Mouse (Mus musculus) liver, embryonic 11.5 days (tissue): ENCODE data around the gene Maml3. TPM values are rescaled to one million over a fixed set of nuclear protein-coding genes. Genes with fewer than 3 reads are reported as not detected.

ENCODE experiments used
- ATAC-seq: fragments of 200-750 bp; cut with Nextera tagmentation; replicated peaks from 2 replicates; pipeline ENCODE4 v1.8.0; 2017; ENCODE audit warnings: moderate number of reproducible peaks, mild to moderate bottlenecking, moderate TSS enrichment, moderate library complexity; ENCODE audit not compliant: low FRiP score
- DNase-seq: peaks from one replicate; pipeline ENCODE4 v3.0.0-alpha.2; 2017; ENCODE audit warnings: low spot score
- H3K27ac ChIP-seq: fragments of 300-500 bp; sonication (generic); 2 replicates; pipeline ENCODE4 v1.5.1; 2014; ENCODE audit warnings: mild to moderate bottlenecking, low read depth, low read length, control low read depth
- H3K27me3 ChIP-seq: fragments of 300-500 bp; sonication (generic); replicated peaks from 2 replicates; pipeline ENCODE4 v1.6.1; 2014; ENCODE audit warnings: low read length, mixed read lengths; ENCODE audit not compliant: control insufficient read depth, insufficient read depth
- H3K36me3 ChIP-seq: fragments of 300-500 bp; sonication (generic); 2 replicates; pipeline ENCODE4 v1.6.1; 2014; ENCODE audit warnings: mild to moderate bottlenecking, low read length, moderate library complexity, mixed read lengths; ENCODE audit not compliant: control insufficient read depth, insufficient read depth
- H3K4me1 ChIP-seq: fragments of 300-500 bp; sonication (generic); replicated peaks from 2 replicates; pipeline ENCODE4 v1.6.1; 2014; ENCODE audit warnings: low read length, mixed read lengths; ENCODE audit not compliant: control insufficient read depth, insufficient read depth
- H3K4me2 ChIP-seq: fragments of 300-500 bp; sonication (generic); 2 replicates; pipeline ENCODE4 v1.6.1; 2014; ENCODE audit warnings: mild to moderate bottlenecking, control low read depth, moderate library complexity
- H3K4me3 ChIP-seq: fragments of 300-500 bp; sonication (generic); 2 replicates; pipeline ENCODE4 v1.5.1; 2014; ENCODE audit warnings: low read depth, low read length, control low read depth
- H3K9ac ChIP-seq: fragments of 300-500 bp; sonication (generic); 2 replicates; pipeline ENCODE4 v1.6.1; 2014; ENCODE audit warnings: low read depth, low read length, control low read depth
- H3K9me3 ChIP-seq: fragments of 300-500 bp; sonication (generic); 2 replicates; pipeline ENCODE4 v1.6.1; 2016; ENCODE audit warnings: low read length, inconsistent platforms, mixed read lengths; ENCODE audit not compliant: control insufficient read depth
- WGBS: fragments of 180-500 bp; shearing (Covaris S2); extraction: QIAGEN DNeasy Blood & Tissue Kit; methylation state at CpG from one replicate; pipeline ENCODE4 v1.1.7; 2014; 5-methylcytosine and 5-hydroxymethylcytosine counted together
- polyA plus RNA-seq: library from polyadenylated mRNA; unstranded; fragments of >200 nt; fragmentation: Nextera tagmentation; extraction: Ambion mirVana; gene quantifications from 2 replicates; pipeline ENCODE4 v1.2.1, GENCODE M21; 2014

The Maml3 gene
- polyA plus RNA-seq, 1 experiment from 2014 or later = 3.1 TPM

- Histone ChIP-seq H3K4me3 (no peak overlapping the region), H3K9me3 (no peaks in the 10 kb centered on the region), H3K9ac (no peak overlapping the region), H3K27me3 (no peaks in the 10 kb centered on the region), H3K36me3 (no peaks in the 10 kb centered on the region), H3K4me2 (no peak overlapping the region), H3K27ac (no peak overlapping the region), H3K4me1 (peaks cover 17% of the 10 kb centered on the region)
- ATAC-seq = no peak
- WGBS = 80% methylated on average over 11 of the region's 11 CpGs
- no peak for DNase-seq
Measured at GRCm38 (mm10) chr3:51997616-51998015, 107.3 kb downstream of the Maml3 start.

GRCm38 (mm10) chr3:51986507-51986906 is 118.4 kb downstream of the Maml3 start:
- WGBS = 81% methylated on average over 6 of the region's 6 CpGs
- H3K27me3 ChIP-seq = no peaks in the 10 kb centered on the region
- no peak for DNase-seq
- H3K4me2 ChIP-seq = no peak overlapping the region
- no peaks in the 10 kb centered on the region for H3K9me3 ChIP-seq
- H3K36me3 ChIP-seq = no peaks in the 10 kb centered on the region
- H3K27ac ChIP-seq = no peak overlapping the region
- H3K4me1 ChIP-seq = no peaks in the 10 kb centered on the region
- ATAC-seq = no peak
- H3K4me3 ChIP-seq = no peak overlapping the region
- H3K9ac ChIP-seq = no peak overlapping the region

GRCm38 (mm10) chr3:51981496-51981895 is 123.4 kb downstream of the Maml3 start:
- no peak for ATAC-seq
- H3K27ac ChIP-seq = no peak overlapping the region
- H3K9ac ChIP-seq = no peak overlapping the region
- 62% methylated on average over 5 of the region's 5 CpGs for WGBS
- no peaks in the 10 kb centered on the region for H3K4me1 ChIP-seq
- no peak overlapping the region for H3K4me3 ChIP-seq
- no peaks in the 10 kb centered on the region for H3K27me3 ChIP-seq
- no peak overlapping the region for H3K4me2 ChIP-seq
- no peaks in the 10 kb centered on the region for H3K36me3 ChIP-seq
- no peak for DNase-seq
- H3K9me3 ChIP-seq = no peaks in the 10 kb centered on the region

- Histone ChIP-seq H3K9ac (no peak overlapping the region), H3K27me3 (no peaks in the 10 kb centered on the region), H3K4me2 (no peak overlapping the region; the same call in 1 of the 2 replicates), H3K4me1 (no peaks in the 10 kb centered on the region), H3K36me3 (no peaks in the 10 kb centered on the region), H3K27ac (peak overlapping the region; percentile 70), H3K4me3 (no peak overlapping the region), H3K9me3 (no peaks in the 10 kb centered on the region)
- WGBS = 69% methylated on average over 8 of the region's 8 CpGs
- peak; percentile 53; the same call in 1 of the 2 replicates for ATAC-seq
- no peak for DNase-seq
Measured at GRCm38 (mm10) chr3:51977654-51978352, 127.1 kb downstream of the Maml3 start.

- ATAC-seq = no peak
- H3K9ac ChIP-seq = no peak overlapping the region
- H3K4me3 ChIP-seq = no peak overlapping the region
- no peak for DNase-seq
- H3K4me2 ChIP-seq = no peak overlapping the region
- no peak overlapping the region for H3K27ac ChIP-seq
- H3K36me3 ChIP-seq = no peaks in the 10 kb centered on the region
- H3K9me3 ChIP-seq = no peaks in the 10 kb centered on the region
- no peaks in the 10 kb centered on the region for H3K4me1 ChIP-seq
- WGBS = 89% methylated on average over 7 of the region's 7 CpGs
- no peaks in the 10 kb centered on the region for H3K27me3 ChIP-seq
Measured at GRCm38 (mm10) chr3:51974601-51975000, 130.3 kb downstream of the Maml3 start.

GRCm38 (mm10) chr3:51974153-51974552 is 130.7 kb downstream of the Maml3 start:
- H3K9ac ChIP-seq = no peak overlapping the region
- no peak for ATAC-seq
- no peak overlapping the region for H3K4me2 ChIP-seq
- H3K4me1 ChIP-seq = no peaks in the 10 kb centered on the region
- no peak for DNase-seq
- H3K27ac ChIP-seq = no peak overlapping the region
- no peaks in the 10 kb centered on the region for H3K36me3 ChIP-seq
- no peak overlapping the region for H3K4me3 ChIP-seq
- H3K9me3 ChIP-seq = no peaks in the 10 kb centered on the region
- 79% methylated on average over 6 of the region's 6 CpGs for WGBS
- no peaks in the 10 kb centered on the region for H3K27me3 ChIP-seq

GRCm38 (mm10) chr3:51972576-51972975 is 132.3 kb downstream of the Maml3 start:
- ATAC-seq = no peak
- 67% methylated on average over 6 of the region's 6 CpGs for WGBS

GRCm38 (mm10) chr3:51970489-51970888 is 134.4 kb downstream of the Maml3 start:
- no peaks in the 10 kb centered on the region for H3K27me3 ChIP-seq
- no peak overlapping the region for H3K9ac ChIP-seq
- WGBS = 87% methylated on average over 2 of the region's 2 CpGs
- H3K27ac ChIP-seq = no peak overlapping the region
- no peaks in the 10 kb centered on the region for H3K36me3 ChIP-seq
- no peak overlapping the region for H3K4me2 ChIP-seq
- no peaks in the 10 kb centered on the region for H3K9me3 ChIP-seq
- no peak overlapping the region for H3K4me3 ChIP-seq
- no peak for DNase-seq
- no peak for ATAC-seq
- peaks cover 5% of the 10 kb centered on the region; the same call in 1 of the 2 replicates for H3K4me1 ChIP-seq

More at GRCm38 (mm10) chr3:51972576-51972975, 132.3 kb downstream of the Maml3 start:
- H3K36me3 ChIP-seq = no peaks in the 10 kb centered on the region
- H3K4me1 ChIP-seq = no peaks in the 10 kb centered on the region
- no peak overlapping the region for H3K9ac ChIP-seq
- H3K4me3 ChIP-seq = no peak overlapping the region
- no peaks in the 10 kb centered on the region for H3K9me3 ChIP-seq
- H3K4me2 ChIP-seq = no peak overlapping the region
- no peak overlapping the region for H3K27ac ChIP-seq
- H3K27me3 ChIP-seq = no peaks in the 10 kb centered on the region
- no peak for DNase-seq

- 81% methylated on average over 6 of the region's 6 CpGs for WGBS
- H3K4me2 ChIP-seq = no peak overlapping the region
- no peak overlapping the region for H3K9ac ChIP-seq
- H3K27ac ChIP-seq = no peak overlapping the region
- peaks cover 14% of the 10 kb centered on the region for H3K4me1 ChIP-seq
- no peaks in the 10 kb centered on the region for H3K9me3 ChIP-seq
- H3K27me3 ChIP-seq = no peaks in the 10 kb centered on the region
- no peak for ATAC-seq
- no peaks in the 10 kb centered on the region for H3K36me3 ChIP-seq
- DNase-seq = no peak
- no peak overlapping the region for H3K4me3 ChIP-seq
Measured at GRCm38 (mm10) chr3:51969451-51969850, 135.4 kb downstream of the Maml3 start.
